Mouse (Mus musculus) hindbrain, embryonic 11.5 days (tissue): ENCODE data around the gene Cd84. TPM values are rescaled to one million over a fixed set of nuclear protein-coding genes. Genes with fewer than 3 reads are reported as not detected.

Experiments used
- ATAC-seq: fragments of 200-750 bp; cut with Nextera tagmentation; 2 replicates; pipeline ENCODE4 v1.8.0; 2017; ENCODE audit warnings: mild to moderate bottlenecking, moderate TSS enrichment, moderate library complexity; ENCODE audit not compliant: low FRiP score
- DNase-seq: peaks from one replicate; pipeline ENCODE4 v3.0.0-alpha.2; 2015; ENCODE audit warnings: low spot score
- H3K27ac ChIP-seq: fragments of 300-500 bp; sonication (generic); 2 replicates; pipeline ENCODE4 v1.5.1; 2014; ENCODE audit warnings: mild to moderate bottlenecking, low read depth, low read length
- H3K27me3 ChIP-seq: fragments of 300-500 bp; sonication (generic); 2 replicates; pipeline ENCODE4 v1.6.1; 2014; ENCODE audit warnings: mild to moderate bottlenecking, low read length, moderate library complexity, mixed read lengths; ENCODE audit not compliant: control insufficient read depth, insufficient read depth
- H3K36me3 ChIP-seq: fragments of 300-500 bp; sonication (generic); 2 replicates; pipeline ENCODE4 v1.6.1; 2014; ENCODE audit warnings: mild to moderate bottlenecking, low read length, moderate library complexity, mixed read lengths; ENCODE audit not compliant: control insufficient read depth, insufficient read depth
- H3K4me1 ChIP-seq: fragments of 300-500 bp; sonication (generic); replicated peaks from 2 replicates; pipeline ENCODE4 v1.6.1; 2014; ENCODE audit warnings: low read length, mixed read lengths; ENCODE audit not compliant: control insufficient read depth, insufficient read depth
- H3K4me2 ChIP-seq: fragments of 300-500 bp; sonication (generic); replicated peaks from 2 replicates; pipeline ENCODE4 v1.6.1; 2014; ENCODE audit warnings: mild to moderate bottlenecking, low read depth, low read length
- H3K4me3 ChIP-seq: fragments of 300-500 bp; sonication (generic); 2 replicates; pipeline ENCODE4 v1.5.1; 2014; ENCODE audit warnings: low read depth, low read length
- H3K9ac ChIP-seq: fragments of 300-500 bp; sonication (generic); 2 replicates; pipeline ENCODE4 v1.6.1; 2014; ENCODE audit warnings: low read depth, low read length
- H3K9me3 ChIP-seq: fragments of 300-500 bp; sonication (generic); 2 replicates; pipeline ENCODE4 v1.6.1; 2016; ENCODE audit warnings: low read length; ENCODE audit not compliant: control insufficient read depth
- WGBS: fragments of 180-500 bp; shearing (Covaris S2); extraction: QIAGEN DNeasy Blood & Tissue Kit; methylation state at CpG from one replicate; pipeline ENCODE4 v1.1.7; 2014; 5-methylcytosine and 5-hydroxymethylcytosine counted together
- polyA plus RNA-seq: library from polyadenylated mRNA; unstranded; fragments of >200 nt; fragmentation: Nextera tagmentation; extraction: Ambion mirVana; gene quantifications from 2 replicates; pipeline ENCODE4 v1.2.1, GENCODE M21; 2014

Gene Cd84
- polyA plus RNA-seq, 1 experiment from 2014 or later: 0.77 TPM

DNA sequence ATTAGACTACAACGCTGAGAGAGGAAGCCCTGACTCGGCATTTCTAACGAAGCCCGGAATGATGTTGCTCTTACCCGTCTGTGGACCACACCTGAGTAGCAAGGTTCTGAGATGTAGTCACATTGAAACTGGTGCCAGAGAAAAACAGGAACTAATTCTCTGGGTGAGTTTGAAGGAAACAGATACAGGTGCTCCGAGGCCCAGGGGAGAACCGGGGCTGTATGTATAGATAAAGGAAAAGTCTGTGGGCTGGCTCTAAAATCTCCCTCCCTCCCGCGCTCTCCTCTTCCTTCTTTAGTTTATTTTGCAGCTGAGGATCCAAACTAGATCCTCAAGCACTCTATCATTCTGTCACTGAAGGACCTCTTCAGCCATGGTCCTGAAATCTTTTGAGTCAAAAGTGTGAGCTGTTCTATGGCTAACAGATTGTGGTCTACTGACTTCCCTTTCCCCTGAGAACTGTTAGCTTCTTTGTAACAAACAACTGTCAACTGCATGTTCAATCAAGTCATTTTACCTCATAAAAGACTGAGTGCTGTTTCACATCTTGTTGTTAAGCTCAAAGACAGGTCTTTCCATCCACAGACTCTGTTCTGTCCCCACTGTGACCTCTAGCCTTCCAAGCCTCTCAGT, 81.6 kb downstream of the Cd84 start:
- Histone ChIP-seq H3K9ac (no peak overlapping the region), H3K4me3 (no peak overlapping the region), H3K4me2 (no peak overlapping the region), H3K9me3 (no peaks in the 10 kb centered on the region), H3K4me1 (no peaks in the 10 kb centered on the region), H3K36me3 (no peaks in the 10 kb centered on the region), H3K27me3 (no peaks in the 10 kb centered on the region), H3K27ac (no peak overlapping the region)
- 87% methylated on average over 9 of the region's 9 CpGs for WGBS
- no peak for ATAC-seq
- no peak for DNase-seq

DNA sequence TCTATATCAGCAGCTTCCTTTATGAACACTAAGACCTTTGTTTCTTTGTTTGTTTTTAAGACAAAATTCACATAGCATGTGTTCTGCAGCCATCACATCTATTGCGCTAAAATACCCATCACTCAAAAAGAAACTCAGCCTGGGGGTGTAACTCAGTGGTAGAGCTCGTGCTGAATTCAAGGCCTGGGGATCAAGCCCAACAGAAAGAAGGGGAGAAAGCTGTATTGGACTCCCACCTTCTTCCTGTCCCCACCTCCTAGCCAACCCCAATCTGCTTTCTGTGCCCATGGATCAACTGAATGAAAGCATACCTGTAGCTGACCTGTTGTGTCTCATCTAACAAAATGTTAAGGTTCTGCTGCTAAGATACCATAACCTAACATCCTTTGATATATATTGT, 82.1 kb downstream of the Cd84 start:
- ATAC-seq (no peak), DNase-seq (no peak)
- Histone ChIP-seq H3K9ac (no peak overlapping the region), H3K36me3 (no peaks in the 10 kb centered on the region), H3K27ac (no peak overlapping the region), H3K9me3 (no peaks in the 10 kb centered on the region), H3K4me1 (no peaks in the 10 kb centered on the region), H3K4me2 (no peak overlapping the region), H3K4me3 (no peak overlapping the region), H3K27me3 (no peaks in the 10 kb centered on the region)
- WGBS: 65% methylated on average over 2 of the region's 2 CpGs

GRCm38 (mm10) chr1:171922844-171923243, 83.3 kb downstream of the Cd84 start:
- 92% methylated on average over 5 of the region's 5 CpGs for WGBS
- no peak for DNase-seq
- no peak overlapping the region for H3K27ac ChIP-seq
- no peak overlapping the region for H3K4me2 ChIP-seq
- H3K36me3 ChIP-seq: no peaks in the 10 kb centered on the region
- H3K27me3 ChIP-seq: no peaks in the 10 kb centered on the region
- H3K9me3 ChIP-seq: no peaks in the 10 kb centered on the region
- H3K9ac ChIP-seq: no peak overlapping the region
- no peaks in the 10 kb centered on the region for H3K4me1 ChIP-seq
- ATAC-seq: no peak
- no peak overlapping the region for H3K4me3 ChIP-seq

GRCm38 (mm10) chr1:171924900-171925299, 85.4 kb downstream of the Cd84 start:
- Histone ChIP-seq H3K27ac (no peak overlapping the region), H3K9me3 (no peaks in the 10 kb centered on the region), H3K9ac (no peak overlapping the region), H3K4me2 (no peak overlapping the region), H3K27me3 (no peaks in the 10 kb centered on the region), H3K4me3 (no peak overlapping the region), H3K36me3 (no peaks in the 10 kb centered on the region), H3K4me1 (no peaks in the 10 kb centered on the region)
- DNase-seq (no peak), ATAC-seq (no peak)
- 75% methylated on average over 3 of the region's 3 CpGs for WGBS

DNA sequence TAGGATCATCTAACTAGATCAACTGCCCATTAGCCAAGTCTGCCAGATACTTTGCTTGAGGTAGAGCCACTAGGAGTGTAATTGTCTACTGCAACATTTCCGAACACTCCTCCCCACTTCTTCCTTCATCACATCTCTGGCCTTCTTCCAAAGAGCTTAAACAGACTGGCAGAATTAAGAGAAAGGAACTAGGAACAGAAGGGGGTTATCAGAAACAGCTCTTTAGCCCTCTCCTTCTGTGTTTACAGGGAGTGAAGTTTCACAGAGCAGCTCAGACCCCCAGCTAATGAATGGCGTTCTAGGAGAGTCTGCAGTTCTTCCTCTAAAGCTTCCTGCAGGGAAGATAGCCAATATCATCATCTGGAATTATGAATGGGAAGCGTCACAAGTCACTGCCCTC, 94.4 kb downstream of the Cd84 start:
- Histone ChIP-seq H3K4me3 (no peak overlapping the region), H3K36me3 (no peaks in the 10 kb centered on the region), H3K4me1 (no peaks in the 10 kb centered on the region), H3K9ac (no peak overlapping the region), H3K27me3 (no peaks in the 10 kb centered on the region), H3K9me3 (no peaks in the 10 kb centered on the region), H3K27ac (no peak overlapping the region), H3K4me2 (no peak overlapping the region)
- WGBS: 87% methylated on average over 3 of the region's 3 CpGs
- DNase-seq (no peak), ATAC-seq (no peak)

DNA sequence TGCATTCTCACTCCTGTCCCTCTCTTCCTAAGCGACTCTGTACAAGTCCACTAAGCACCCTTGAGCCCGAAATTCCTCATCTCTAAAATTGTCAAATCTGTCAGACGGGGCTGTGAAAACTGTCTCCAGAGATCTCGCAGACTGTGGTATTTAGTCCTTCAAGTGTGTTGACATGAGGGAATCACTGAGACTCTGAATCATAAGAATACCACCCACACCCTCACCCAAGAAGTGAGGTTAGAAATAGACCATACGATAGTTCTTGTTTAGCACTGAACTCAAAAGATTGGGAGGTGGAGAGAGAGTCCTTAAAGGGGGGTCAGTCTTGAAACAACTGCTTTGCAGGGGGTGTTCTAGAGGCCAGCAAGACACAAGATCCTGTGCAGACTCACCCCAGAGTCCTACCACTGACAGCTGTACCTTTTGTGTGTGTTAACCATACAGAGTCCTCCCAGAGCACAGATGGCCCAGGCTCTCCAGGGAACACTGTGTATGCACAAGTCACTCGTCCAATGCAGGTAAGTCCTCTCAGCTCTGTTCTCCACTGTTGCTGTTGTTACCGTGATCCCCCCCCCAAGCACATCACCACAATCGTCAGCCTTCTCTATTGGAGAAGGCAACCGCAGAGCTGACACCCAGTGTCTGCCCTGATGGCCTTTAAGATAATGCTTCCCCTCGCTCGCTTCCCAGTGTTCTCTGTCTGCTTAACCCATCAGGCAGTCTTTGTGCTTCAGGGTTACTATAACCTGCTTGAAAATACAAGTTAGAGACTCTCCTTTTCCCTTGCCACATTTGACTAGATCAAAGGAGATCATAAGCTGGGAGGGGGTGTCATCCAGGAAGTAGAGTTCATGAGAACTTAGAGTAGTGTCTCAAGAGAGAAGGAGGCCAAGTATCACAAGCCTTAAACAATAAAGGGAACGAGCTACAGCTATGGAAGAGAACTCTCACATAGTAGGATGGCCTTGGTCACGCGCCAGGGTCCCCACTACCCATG, 99.8 kb downstream of the Cd84 start:
- H3K9ac ChIP-seq: no peak overlapping the region
- 84% methylated on average over 14 of the region's 14 CpGs for WGBS
- no peak overlapping the region for H3K4me3 ChIP-seq
- no peak overlapping the region for H3K4me2 ChIP-seq
- DNase-seq: no peak
- no peaks in the 10 kb centered on the region for H3K4me1 ChIP-seq
- no peak for ATAC-seq
- H3K36me3 ChIP-seq: no peaks in the 10 kb centered on the region
- H3K27me3 ChIP-seq: no peaks in the 10 kb centered on the region
- H3K9me3 ChIP-seq: no peaks in the 10 kb centered on the region
- H3K27ac ChIP-seq: no peak overlapping the region

Other genes starting within 250 kb of the Cd84 start
- not detected in 2 replicates for gene Ly9, start 232.3 kb upstream of the Cd84 start, polyA plus RNA-seq
- not detected in 2 replicates for gene Slamf7, start 186.7 kb upstream of the Cd84 start, polyA plus RNA-seq
- 0.60 and 1.1 TPM in 2 replicates for gene Cd48, start 157.7 kb upstream of the Cd84 start, polyA plus RNA-seq
- 0.17 and 0.25 TPM in 2 replicates for gene Slamf1, start 72.6 kb upstream of the Cd84 start, polyA plus RNA-seq
- gene Gm10521, start 56.0 kb downstream of the Cd84 start, polyA plus RNA-seq: not detected in 2 replicates
- gene Slamf6, start 77.8 kb downstream of the Cd84 start, polyA plus RNA-seq: 0.11 TPM in 1 of 2 replicates, not detected in the other
- gene Vangl2, start 188.7 kb downstream of the Cd84 start, polyA plus RNA-seq: 60.3 and 61.6 TPM in 2 replicates
- 20.5 and 22.3 TPM in 2 replicates for gene Nhlh1, start 217.9 kb downstream of the Cd84 start, polyA plus RNA-seq
- 154 and 191 TPM in 2 replicates for gene Copa, start 242.8 kb downstream of the Cd84 start, polyA plus RNA-seq
- 120 and 121 TPM in 2 replicates for gene Ncstn, start 243.1 kb downstream of the Cd84 start, polyA plus RNA-seq